Mouse (Mus musculus) C2C12 (cell line): ENCODE data around the gene Cdh5.

Experiments used
- CEBPB ChIP-seq: IDR thresholded peaks from one replicate; pipeline ENCODE4 v1.6.1; 2011; ENCODE audit warnings: low read depth, mild to moderate bottlenecking, control low read depth, moderate library complexity
- CTCF ChIP-seq: IDR thresholded peaks from one replicate; pipeline ENCODE4 v1.5.1; 2011; ENCODE audit not compliant: control insufficient read depth, insufficient read depth, insufficient read length
- FOSL1 ChIP-seq: IDR thresholded peaks from one replicate; pipeline ENCODE4 v1.8.0; 2011; ENCODE audit warnings: mild to moderate bottlenecking, low read length; ENCODE audit not compliant: poor library complexity, insufficient read depth, severe bottlenecking
- MAX ChIP-seq: IDR thresholded peaks from one replicate; pipeline ENCODE4 v1.6.1; 2011; ENCODE audit warnings: mild to moderate bottlenecking, control low read depth
- MYOD1 ChIP-seq: IDR thresholded peaks from one replicate; pipeline ENCODE4 v1.6.1; 2011; ENCODE audit warnings: low read depth; ENCODE audit not compliant: control insufficient read depth, insufficient read length

DNA sequence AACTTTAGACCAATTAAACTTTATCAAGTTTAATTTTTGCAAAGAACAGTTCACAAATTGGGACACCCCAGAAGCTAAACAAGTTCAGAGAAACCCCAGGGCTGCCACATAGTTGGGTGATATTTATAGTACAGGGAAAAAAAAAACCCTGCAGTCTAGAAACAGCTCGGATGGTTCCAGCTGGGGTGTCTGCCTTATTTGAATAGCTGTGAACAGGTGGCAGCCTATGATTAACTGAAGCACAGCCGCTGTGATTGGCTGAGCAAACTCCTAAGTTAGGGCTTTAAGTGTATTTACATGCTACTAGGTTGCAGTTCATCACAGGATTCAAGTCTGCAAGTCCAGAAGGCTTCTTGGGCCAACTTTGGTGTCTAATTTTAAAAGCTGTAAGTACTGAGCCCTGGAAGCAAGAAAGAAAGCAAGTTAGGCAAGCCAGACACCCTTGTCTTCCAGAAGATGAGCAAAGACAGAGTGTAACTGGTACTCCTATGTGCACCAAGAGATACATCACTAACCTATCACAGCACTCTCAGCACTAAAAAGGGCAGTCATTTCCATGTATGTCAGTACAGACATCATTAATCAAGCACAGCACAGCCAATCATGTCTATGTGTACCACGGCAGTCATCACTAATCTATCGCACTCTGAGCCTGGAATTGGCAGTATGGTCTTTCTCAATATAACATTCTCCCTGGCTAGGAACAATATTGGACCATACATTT lies 25.9 kb downstream of the Cdh5 start:
- TF ChIP-seq CTCF = no peak
- no peak for TF ChIP-seq MAX
- TF ChIP-seq MYOD1 = no peak
- TF ChIP-seq CEBPB = no peak
- TF ChIP-seq FOSL1 = no peak
